Mouse (Mus musculus) hindbrain, embryonic 10.5 days (tissue): Measurements from ENCODE around the gene Mis12. TPM values are rescaled to one million over a fixed set of nuclear protein-coding genes. Genes with fewer than 3 reads are reported as not detected.

Experiments
- DNase-seq: peaks from one replicate; pipeline ENCODE4 v3.0.0-alpha.2; 2017; ENCODE audit warnings: low spot score
- H3K27ac ChIP-seq: fragments of 300-500 bp; sonication (generic); 2 replicates; pipeline ENCODE4 v1.5.1; 2016; ENCODE audit warnings: mild to moderate bottlenecking, moderate library complexity
- H3K27me3 ChIP-seq: fragments of 300-500 bp; sonication (generic); 2 replicates; pipeline ENCODE4 v1.6.1; 2016; ENCODE audit warnings: mild to moderate bottlenecking; ENCODE audit not compliant: poor library complexity, insufficient read depth, severe bottlenecking
- H3K36me3 ChIP-seq: fragments of 300-500 bp; sonication (generic); 2 replicates; pipeline ENCODE4 v1.6.1; 2016; ENCODE audit warnings: mild to moderate bottlenecking, moderate library complexity
- H3K4me1 ChIP-seq: fragments of 300-500 bp; sonication (generic); replicated peaks from 2 replicates; pipeline ENCODE4 v1.6.1; 2016; ENCODE audit warnings: mild to moderate bottlenecking
- H3K4me3 ChIP-seq: fragments of 300-500 bp; sonication (generic); 2 replicates; pipeline ENCODE4 v1.5.1; 2016; ENCODE audit warnings: mild to moderate bottlenecking, moderate library complexity
- H3K9me3 ChIP-seq: fragments of 300-500 bp; sonication (generic); 2 replicates; pipeline ENCODE4 v1.6.1; 2016; ENCODE audit warnings: mild to moderate bottlenecking, moderate library complexity
- WGBS: fragments of 180-500 bp; shearing (Covaris S2); methylation state at CpG from one replicate; pipeline ENCODE4 v1.1.7; 2016; 5-methylcytosine and 5-hydroxymethylcytosine counted together
- polyA plus RNA-seq: library from polyadenylated mRNA; unstranded; fragments of >200 nt; fragmentation: Nextera tagmentation; extraction: Ambion mirVana; gene quantifications from 2 replicates; pipeline ENCODE4 v1.2.1, GENCODE M21; 2016

Gene Mis12
- polyA plus RNA-seq, 1 experiment from 2014 or later: 50.8 TPM

DNA sequence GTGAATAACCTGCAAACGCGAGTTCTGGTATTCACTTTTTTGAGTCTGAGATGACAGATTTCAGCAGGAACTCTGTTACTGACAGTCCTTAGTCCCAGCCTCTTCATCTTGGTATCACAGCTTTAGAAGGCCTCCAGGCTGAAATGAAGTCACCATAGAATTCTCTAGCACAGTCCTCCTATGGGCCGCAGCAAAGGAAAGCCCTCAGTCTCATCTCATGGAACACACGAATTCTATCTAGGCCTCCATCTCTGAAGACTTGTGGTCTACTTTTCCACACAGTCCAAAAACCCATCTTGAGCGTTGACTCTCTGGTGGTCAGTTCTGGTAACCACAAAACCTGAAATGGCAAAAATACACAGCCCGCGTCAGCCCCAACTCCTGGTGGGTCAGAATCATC, 12.7 kb downstream of the Mis12 start:
- Histone ChIP-seq H3K27ac (peak overlapping the region; percentile 95), H3K4me1 (peaks cover 36% of the 10 kb centered on the region), H3K27me3 (no peaks in the 10 kb centered on the region), H3K36me3 (peaks cover 34% of the 10 kb centered on the region), H3K9me3 (no peaks in the 10 kb centered on the region), H3K4me3 (peak overlapping the region; percentile 72)
- WGBS: 70% methylated on average over 7 of the region's 7 CpGs
- DNase-seq: no peak

DNA sequence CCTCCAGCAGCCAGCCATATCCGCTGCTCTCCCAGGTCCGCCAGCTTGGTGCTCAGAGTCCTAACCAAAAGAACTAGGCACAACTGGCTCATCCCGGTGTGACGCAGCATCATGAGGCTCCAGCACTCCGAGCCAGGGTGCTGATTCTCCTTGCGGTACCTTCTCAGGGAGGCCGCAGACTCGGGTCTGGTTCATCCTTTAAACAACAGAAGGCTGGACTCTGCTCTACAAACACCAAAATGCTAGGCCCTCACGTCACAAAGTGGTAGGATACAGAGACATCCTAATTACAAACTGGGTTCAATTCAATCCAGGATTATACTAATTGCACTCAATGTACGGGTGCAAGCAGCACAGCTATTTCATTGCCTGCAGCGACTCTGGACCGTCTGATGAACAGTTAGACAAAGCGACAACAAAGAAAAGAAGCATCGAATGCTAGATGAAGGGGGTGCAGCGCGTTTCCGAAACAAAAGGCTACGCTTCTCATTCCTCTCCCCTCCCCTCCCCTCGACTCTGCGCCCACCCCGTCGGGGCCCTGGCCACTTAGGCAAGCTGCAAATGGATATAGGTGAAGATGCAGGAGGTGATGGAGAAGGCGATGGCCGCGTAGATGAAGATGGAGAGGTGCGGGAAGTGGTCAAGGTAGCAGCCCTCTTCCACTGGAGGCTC, 13.2 kb downstream of the Mis12 start:
- peak; percentile 62 for DNase-seq
- Histone ChIP-seq H3K4me3 (peak overlapping the region; percentile 72), H3K36me3 (peaks cover 28% of the 10 kb centered on the region), H3K4me1 (peaks cover 36% of the 10 kb centered on the region), H3K27ac (peak overlapping the region; percentile 95), H3K27me3 (no peaks in the 10 kb centered on the region), H3K9me3 (no peaks in the 10 kb centered on the region)
- 7% methylated on average over 26 of the region's 26 CpGs for WGBS

DNA sequence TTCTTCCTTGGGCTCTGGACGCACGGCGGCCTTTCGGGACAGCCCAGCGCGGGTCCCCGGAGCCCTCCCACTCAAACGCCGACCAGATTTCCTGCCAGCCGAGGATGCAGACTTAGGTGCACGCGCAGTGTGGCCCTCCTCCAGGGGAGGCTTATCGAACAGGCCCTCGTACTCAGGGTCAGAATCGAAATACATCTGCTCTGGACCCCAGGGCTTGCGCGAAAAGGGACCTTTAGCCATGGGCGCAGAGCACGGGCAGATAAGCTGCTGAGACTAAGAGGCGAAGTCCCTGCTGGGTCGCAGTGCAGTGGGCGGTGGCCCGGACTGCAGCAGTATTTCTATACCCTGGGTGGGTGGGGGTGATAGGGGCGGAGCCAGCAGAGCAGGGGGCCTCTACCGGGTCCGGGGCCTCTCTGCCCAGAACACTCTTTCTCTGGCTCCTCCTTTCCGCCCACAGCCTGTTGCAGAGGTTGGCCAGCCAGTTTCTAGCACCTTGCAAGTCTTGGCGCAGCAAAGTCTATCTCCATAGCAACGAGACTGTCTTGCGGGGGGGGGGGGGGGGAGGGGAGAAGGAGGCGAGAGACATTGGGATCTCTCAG, 13.9 kb downstream of the Mis12 start, which contains the start of gene 6330403K07Rik:
Gene 6330403K07Rik (minus strand): TSS at position 351 of the 599 bp plus-strand sequence.
- peak; percentile 90 for DNase-seq
- H3K4me3 ChIP-seq: peak within 1 kb of the TSS; percentile 72
- no peaks in the 10 kb centered on the region for H3K9me3 ChIP-seq
- H3K27me3 ChIP-seq: no peaks in the 10 kb centered on the region
- H3K27ac ChIP-seq: peak within 1 kb of the TSS; percentile 95
- peaks cover 36% of the 10 kb centered on the region for H3K4me1 ChIP-seq
- H3K36me3 ChIP-seq: peaks cover 22% of the 10 kb centered on the region
- under 1% methylated on average over 30 of the region's 31 CpGs for WGBS

DNA sequence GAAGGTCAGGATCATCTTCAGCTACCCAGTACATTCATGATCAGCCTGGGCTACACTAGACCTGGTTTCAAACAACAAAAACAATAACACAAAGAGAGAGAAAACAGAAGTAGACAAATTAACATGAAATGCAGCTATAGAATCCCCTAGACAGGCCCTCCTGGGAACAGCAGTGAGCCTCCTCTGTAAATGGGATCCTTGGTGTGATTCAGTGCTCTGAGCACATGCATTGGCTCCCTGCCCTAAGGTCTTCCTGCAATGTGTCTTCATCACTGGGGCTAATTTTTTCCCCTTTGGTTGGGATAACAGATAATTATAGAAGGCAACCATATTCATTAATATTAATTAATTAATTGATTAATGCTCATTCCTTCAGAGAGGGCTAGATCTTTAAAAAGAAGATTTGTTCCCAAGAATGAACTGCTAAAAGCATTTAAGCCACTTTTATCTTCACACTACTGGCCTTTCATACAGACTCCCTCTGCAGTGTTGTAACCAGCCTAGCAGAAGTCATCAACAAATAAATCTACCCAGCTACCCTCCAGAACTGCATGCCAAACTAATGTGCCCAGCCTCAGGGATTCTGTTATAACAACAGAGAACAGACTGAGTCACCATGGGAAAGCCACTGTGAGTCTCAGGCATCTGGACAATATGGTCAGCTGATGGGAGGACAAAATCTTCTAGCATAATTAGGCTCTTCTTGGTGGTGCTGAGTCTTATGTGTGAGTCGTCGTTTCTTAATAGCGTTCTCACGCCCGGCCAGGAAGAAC, 20.3 kb downstream of the Mis12 start:
- H3K4me3 ChIP-seq: no peak overlapping the region
- 97% methylated on average over 5 of the region's 5 CpGs for WGBS
- H3K4me1 ChIP-seq: no peaks in the 10 kb centered on the region; the same call in 1 of the 2 replicates
- H3K9me3 ChIP-seq: no peaks in the 10 kb centered on the region
- no peaks in the 10 kb centered on the region for H3K36me3 ChIP-seq
- H3K27ac ChIP-seq: no peak overlapping the region
- H3K27me3 ChIP-seq: no peaks in the 10 kb centered on the region
- no peak for DNase-seq

DNA sequence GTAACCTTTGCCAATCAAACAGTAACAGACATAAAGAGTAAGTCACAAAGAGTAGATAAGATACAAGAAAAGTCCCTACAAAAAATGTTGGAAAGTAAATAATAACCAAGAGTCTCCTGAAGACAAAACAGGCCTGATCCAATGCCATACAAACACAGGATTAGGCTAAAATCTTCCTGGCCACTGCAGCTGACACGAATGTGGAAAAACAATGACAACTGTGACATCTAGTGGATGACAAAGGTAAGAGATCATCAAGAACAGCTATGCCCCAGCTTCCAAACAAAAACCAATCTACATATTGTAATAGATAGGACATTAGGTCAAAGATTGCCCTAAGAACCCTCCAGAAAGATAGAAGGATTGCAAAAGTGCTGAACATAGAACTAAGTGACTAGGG, 33.1 kb downstream of the Mis12 start:
- no peak overlapping the region for H3K27ac ChIP-seq
- no peaks in the 10 kb centered on the region for H3K9me3 ChIP-seq
- H3K4me3 ChIP-seq: no peak overlapping the region
- 2% methylated on average over 1 of the region's 1 CpGs for WGBS
- no peaks in the 10 kb centered on the region for H3K36me3 ChIP-seq
- DNase-seq: no peak
- no peaks in the 10 kb centered on the region for H3K27me3 ChIP-seq
- H3K4me1 ChIP-seq: no peaks in the 10 kb centered on the region

DNA sequence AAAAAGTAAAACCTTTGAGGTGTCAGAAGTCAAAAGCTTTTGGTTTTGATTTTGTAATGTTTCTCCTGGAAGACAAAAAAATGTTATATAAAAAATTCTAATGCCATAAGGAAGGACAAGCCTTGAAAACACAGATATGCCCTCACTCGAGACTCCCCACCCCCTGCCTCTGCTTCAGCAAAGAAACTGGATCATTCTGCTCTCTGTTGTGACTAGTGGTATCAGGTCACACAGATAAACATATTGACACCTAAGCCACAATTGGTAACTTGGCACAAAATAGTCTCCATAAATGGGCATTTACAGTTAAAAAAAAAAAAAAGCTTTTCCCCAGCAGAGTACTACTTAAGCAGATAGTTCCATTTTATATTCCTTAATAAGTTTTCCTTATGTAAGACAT, 56.9 kb downstream of the Mis12 start:
- DNase-seq: no peak
- 75% methylated on average over 1 of the region's 1 CpGs for WGBS
- Histone ChIP-seq H3K36me3 (no peaks in the 10 kb centered on the region), H3K27me3 (no peaks in the 10 kb centered on the region), H3K27ac (no peak overlapping the region), H3K4me3 (no peak overlapping the region), H3K9me3 (peaks cover 21% of the 10 kb centered on the region), H3K4me1 (no peaks in the 10 kb centered on the region)

Other genes with a start within 250 kb of the Mis12 start
- gene Scimp, start 207.0 kb upstream of the Mis12 start, polyA plus RNA-seq: not detected in 2 replicates
- 32.5 and 41.7 TPM in 2 replicates for gene Rabep1, start 174.8 kb upstream of the Mis12 start, polyA plus RNA-seq
- 132 and 148 TPM in 2 replicates for gene Nup88, start 49.6 kb upstream of the Mis12 start, polyA plus RNA-seq
- 90.0 and 92.8 TPM in 2 replicates for gene Rpain, start 49.4 kb upstream of the Mis12 start, polyA plus RNA-seq
- gene C1qbp, start 36.6 kb upstream of the Mis12 start, polyA plus RNA-seq: 273 and 311 TPM in 2 replicates
- 18.8 and 21.7 TPM in 2 replicates for gene Dhx33, start 15.2 kb upstream of the Mis12 start, polyA plus RNA-seq
- 33.0 and 33.5 TPM in 2 replicates for gene Derl2, start 230 bp downstream of the Mis12 start, polyA plus RNA-seq
- gene 6330403K07Rik, start 13.9 kb downstream of the Mis12 start, polyA plus RNA-seq: 141 and 276 TPM in 2 replicates
- 0.04 and 0.10 TPM in 2 replicates for gene Nlrp1a, start 125.1 kb downstream of the Mis12 start, polyA plus RNA-seq
- not detected in 2 replicates for gene Nlrp1b, start 211.1 kb downstream of the Mis12 start, polyA plus RNA-seq